Mouse (Mus musculus) liver, embryonic 11.5 days (tissue): Measurements from ENCODE around the gene Nlk. TPM values are rescaled to one million over a fixed set of nuclear protein-coding genes. Genes with fewer than 3 reads are reported as not detected.

Experiments
- polyA plus RNA-seq: library from polyadenylated mRNA; unstranded; fragments of >200 nt; fragmentation: Nextera tagmentation; extraction: Ambion mirVana; gene quantifications from 2 replicates; pipeline ENCODE4 v1.2.1, GENCODE M21; 2014

Gene Nlk
- polyA plus RNA-seq, 1 experiment from 2014 or later, result 17.2 TPM

Other genes with a start within 250 kb of the Nlk start
- 9.8 and 12.1 TPM in 2 replicates for gene Slc46a1, start 231.7 kb downstream of the Nlk start, polyA plus RNA-seq
- gene Sarm1, start 199.6 kb downstream of the Nlk start, polyA plus RNA-seq, result 0.44 and 0.71 TPM in 2 replicates
- 220 and 245 TPM in 2 replicates for gene Vtn, start 198.3 kb downstream of the Nlk start, polyA plus RNA-seq
- 0.21 and 0.32 TPM in 2 replicates for gene Sebox, start 193.9 kb downstream of the Nlk start, polyA plus RNA-seq
- 59.9 and 61.9 TPM in 2 replicates for gene Tmem199, start 185.2 kb downstream of the Nlk start, polyA plus RNA-seq
- 151 and 154 TPM in 2 replicates for gene Poldip2, start 185.2 kb downstream of the Nlk start, polyA plus RNA-seq
- 42.1 and 42.2 TPM in 2 replicates for gene Tnfaip1, start 161.0 kb downstream of the Nlk start, polyA plus RNA-seq
- 112 and 114 TPM in 2 replicates for gene Ift20, start 161.0 kb downstream of the Nlk start, polyA plus RNA-seq
- 173 and 183 TPM in 2 replicates for gene Tmem97, start 146.6 kb downstream of the Nlk start, polyA plus RNA-seq
- 47.9 and 52.3 TPM in 2 replicates for gene Ccnq, start 54.4 kb upstream of the Nlk start, polyA plus RNA-seq
- 28.7 and 31.0 TPM in 2 replicates for gene Lyrm9, start 129.2 kb upstream of the Nlk start, polyA plus RNA-seq
- 0.21 and 0.38 TPM in 2 replicates for gene Nos2, start 223.4 kb upstream of the Nlk start, polyA plus RNA-seq